Mouse (Mus musculus) mouse embryonic stem cell (cell line): ENCODE measurements at regions not wholly inside any gene's neighbourhood (a gene's known extent, or its start where the extent isn't known, plus 50 kb on each side); places are given as distances from the start of the nearest gene placed in this dataset.

Experiments used
- in situ Hi-C, 2 experiments: fragments of 300-500 bp; cut with MboI; formaldehyde crosslinking; loops; 1 replicate in 1 of 2; 3 replicates in 1 of 2; pipeline ENCODE4 v1.14.3; 2019 to 2020; ENCODE audit warnings: low sequenced_read_pairs in 2 of 2, low pct_unique_long_range_greater_than_20kb in 1 of 2, mixed read lengths in 1 of 2; ENCODE audit not compliant: unreplicated experiment in 1 of 2

GRCm38 (mm10) chr2:117840406-117840805, 271.3 kb upstream of the Thbs1 start:
- in situ Hi-C loops, result no loop called here

- in situ Hi-C loops, result no loop called here
These were observed 269.2 kb upstream of the Thbs1 start for GRCm38 (mm10) chr2:117842309-117842986.

GRCm38 (mm10) chr2:117852442-117852841, 259.2 kb upstream of the Thbs1 start:
- in situ Hi-C loops, result no loop called here

- in situ Hi-C loops, result no loop called here
These were observed 249.4 kb upstream of the Thbs1 start for GRCm38 (mm10) chr2:117862301-117862700.

GRCm38 (mm10) chr2:117865119-117865518, 246.6 kb upstream of the Thbs1 start:
- in situ Hi-C loops, result no loop called here

GRCm38 (mm10) chr2:117866946-117867345, 244.7 kb upstream of the Thbs1 start:
- in situ Hi-C loops, result no loop called here

- in situ Hi-C loops, result no loop called here
These were observed 244.3 kb upstream of the Thbs1 start for GRCm38 (mm10) chr2:117867409-117867808.

GRCm38 (mm10) chr2:117868857-117869256, 242.8 kb upstream of the Thbs1 start:
- in situ Hi-C loops, result no loop called here

- in situ Hi-C loops, result no loop called here
These were observed 240.0 kb upstream of the Thbs1 start for GRCm38 (mm10) chr2:117871507-117872282.

GRCm38 (mm10) chr2:117877816-117878215, 233.9 kb upstream of the Thbs1 start:
- in situ Hi-C loops, result no loop called here

- in situ Hi-C loops, result no loop called here
These were observed 229.5 kb upstream of the Thbs1 start for GRCm38 (mm10) chr2:117882136-117882535.

GRCm38 (mm10) chr2:117882890-117883289, 228.8 kb upstream of the Thbs1 start:
- in situ Hi-C loops, result no loop called here

- in situ Hi-C loops, result no loop called here
These were observed 225.2 kb upstream of the Thbs1 start for GRCm38 (mm10) chr2:117886516-117886915.

- in situ Hi-C loops, result loop anchor here in 1 of 2 experiments (25.0 kb wide), 2 partner anchors 211 to 336 kb away; partner anchors contain the start of gene Thbs1
These were observed 210.4 kb upstream of the Thbs1 start for GRCm38 (mm10) chr2:117901311-117901710.

GRCm38 (mm10) chr2:117902837-117903236, 208.8 kb upstream of the Thbs1 start:
- in situ Hi-C loops, result loop anchor here in 1 of 2 experiments (25.0 kb wide), 2 partner anchors 209 to 334 kb away; partner anchors contain the start of gene Thbs1

- in situ Hi-C loops, result loop anchor here in 1 of 2 experiments (25.0 kb wide), 2 partner anchors 209 to 334 kb away; partner anchors contain the start of gene Thbs1
These were observed 208.0 kb upstream of the Thbs1 start for GRCm38 (mm10) chr2:117903705-117904104.

GRCm38 (mm10) chr2:117906509-117906908, 205.2 kb upstream of the Thbs1 start:
- in situ Hi-C loops, result loop anchor here in 1 of 2 experiments (25.0 kb wide), 2 partner anchors 206 to 331 kb away; partner anchors contain the start of gene Thbs1

GRCm38 (mm10) chr2:117910781-117911180, 200.9 kb upstream of the Thbs1 start:
- in situ Hi-C loops, result loop anchor here in 1 of 2 experiments (25.0 kb wide), 2 partner anchors 202 to 327 kb away; partner anchors contain the start of gene Thbs1

GRCm38 (mm10) chr2:117912722-117913121, 199.0 kb upstream of the Thbs1 start:
- in situ Hi-C loops, result loop anchor here in 1 of 2 experiments (25.0 kb wide), 2 partner anchors 200 to 325 kb away; partner anchors contain the start of gene Thbs1
